Mouse (Mus musculus): ENCODE data around the gene Exoc1. TPM values are rescaled to one million over a fixed set of nuclear protein-coding genes. Genes with fewer than 3 reads are reported as not detected.
A peak's percentile ranks its signal among the peaks of the same experiment; 100 is the strongest.

Exoc1 gene
- total and polyA plus RNA-seq, 2 experiments from 2014 or later, result 44.3 to 46.1 TPM

- Histone ChIP-seq H3K9ac (replicated peaks; ENCODE audit: low read length) (no peak overlapping the region), H3K27ac (no peak overlapping the region)
- 78% methylated on average over 2 of the region's 2 CpGs for WGBS
Observed at GRCm38 (mm10) chr5:76590009-76590408, 60.9 kb downstream of the Exoc1 start.

GRCm38 (mm10) chr5:76591885-76592284, 62.8 kb downstream of the Exoc1 start:
- 62% methylated on average over 9 of the region's 9 CpGs for WGBS
- no peak overlapping the region for H3K4me3 ChIP-seq (ENCODE audit: low read length)
- no peaks in the 10 kb centered on the region for H3K4me1 ChIP-seq (ENCODE audit: insufficient read depth, low read length)
- H3K9me3 ChIP-seq (ENCODE audit: low read length), result no peaks in the 10 kb centered on the region
- no peak for TF ChIP-seq CTCF (IDR thresholded peaks at IDR 0.05; ENCODE audit: low read depth)
- no peak overlapping the region for H3K4me2 ChIP-seq (ENCODE audit: low read depth, low read length)
- DNase-seq (ENCODE audit: low spot score) (no peak), ATAC-seq (no peak)
- H3K27ac ChIP-seq, result no peak overlapping the region
- no peak overlapping the region for H3K9ac ChIP-seq (replicated peaks; ENCODE audit: low read length)
- H3K27me3 ChIP-seq (ENCODE audit: insufficient read depth, low read length), result no peaks in the 10 kb centered on the region
- H3K36me3 ChIP-seq (ENCODE audit: insufficient read depth, low read length), result peaks cover 31% of the 10 kb centered on the region; the same call in 1 of the 2 replicates

More at GRCm38 (mm10) chr5:76590009-76590408, 60.9 kb downstream of the Exoc1 start:
- H3K27me3 ChIP-seq (ENCODE audit: insufficient read depth, low read length), result no peaks in the 10 kb centered on the region
- no peaks in the 10 kb centered on the region for H3K9me3 ChIP-seq (ENCODE audit: low read length)
- no peak overlapping the region for H3K4me3 ChIP-seq (ENCODE audit: low read length)
- H3K4me1 ChIP-seq (ENCODE audit: insufficient read depth, low read length), result no peaks in the 10 kb centered on the region
- peak overlapping the region; percentile 81 for H3K4me2 ChIP-seq (ENCODE audit: low read depth, low read length)
- no peak for TF ChIP-seq CTCF (IDR thresholded peaks at IDR 0.05; ENCODE audit: low read depth)
- DNase-seq (ENCODE audit: low spot score) (no peak), ATAC-seq (no peak)
- H3K36me3 ChIP-seq (ENCODE audit: insufficient read depth, low read length), result peaks cover 16% of the 10 kb centered on the region; the same call in 1 of the 2 replicates

DNA sequence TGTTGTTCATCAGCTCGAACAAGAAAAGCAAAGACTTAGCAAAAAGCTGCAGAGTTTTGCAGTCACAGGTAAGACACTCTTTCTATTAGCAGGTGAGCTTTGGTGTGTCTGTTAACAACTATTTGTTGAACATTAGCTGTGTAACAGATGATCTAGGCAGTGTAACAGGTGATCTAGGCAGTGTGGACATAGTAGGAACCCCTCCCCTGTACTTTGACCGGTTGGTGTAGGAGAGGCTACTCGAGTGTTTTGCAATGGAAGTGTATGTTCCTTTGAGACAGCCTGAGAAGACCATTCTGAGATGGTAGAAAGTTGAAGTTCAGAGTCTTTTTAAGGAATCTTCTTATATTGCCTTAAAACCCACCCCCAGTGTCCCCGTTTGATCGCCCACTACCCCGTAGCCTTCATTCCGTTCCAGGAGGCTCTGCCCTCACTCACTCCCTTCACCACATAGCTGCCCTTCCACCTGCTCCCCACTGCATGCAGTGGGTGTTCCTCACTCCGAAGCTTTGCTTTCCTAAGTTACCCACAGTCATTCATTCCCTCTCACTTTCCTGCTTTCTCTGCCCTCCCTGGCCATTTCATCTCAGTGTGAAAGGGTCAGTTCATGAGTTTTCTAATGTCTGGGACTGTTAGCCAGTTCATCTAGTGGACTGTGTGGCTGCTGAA, 80.7 kb downstream of the Exoc1 start:
- Histone ChIP-seq H3K9ac (replicated peaks; ENCODE audit: low read length) (no peak overlapping the region), H3K4me1 (ENCODE audit: insufficient read depth, low read length) (no peaks in the 10 kb centered on the region), H3K9me3 (ENCODE audit: low read length) (no peaks in the 10 kb centered on the region), H3K4me2 (ENCODE audit: low read depth, low read length) (no peak overlapping the region), H3K36me3 (ENCODE audit: insufficient read depth, low read length) (peaks cover 14% of the 10 kb centered on the region), H3K27ac (no peak overlapping the region), H3K27me3 (ENCODE audit: insufficient read depth, low read length) (no peaks in the 10 kb centered on the region), H3K4me3 (ENCODE audit: low read length) (no peak overlapping the region)
- no peak for TF ChIP-seq CTCF (IDR thresholded peaks at IDR 0.05; ENCODE audit: low read depth)
- DNase-seq (ENCODE audit: low spot score) (no peak), ATAC-seq (no peak)
- 97% methylated on average over 8 of the region's 8 CpGs for WGBS

DNA sequence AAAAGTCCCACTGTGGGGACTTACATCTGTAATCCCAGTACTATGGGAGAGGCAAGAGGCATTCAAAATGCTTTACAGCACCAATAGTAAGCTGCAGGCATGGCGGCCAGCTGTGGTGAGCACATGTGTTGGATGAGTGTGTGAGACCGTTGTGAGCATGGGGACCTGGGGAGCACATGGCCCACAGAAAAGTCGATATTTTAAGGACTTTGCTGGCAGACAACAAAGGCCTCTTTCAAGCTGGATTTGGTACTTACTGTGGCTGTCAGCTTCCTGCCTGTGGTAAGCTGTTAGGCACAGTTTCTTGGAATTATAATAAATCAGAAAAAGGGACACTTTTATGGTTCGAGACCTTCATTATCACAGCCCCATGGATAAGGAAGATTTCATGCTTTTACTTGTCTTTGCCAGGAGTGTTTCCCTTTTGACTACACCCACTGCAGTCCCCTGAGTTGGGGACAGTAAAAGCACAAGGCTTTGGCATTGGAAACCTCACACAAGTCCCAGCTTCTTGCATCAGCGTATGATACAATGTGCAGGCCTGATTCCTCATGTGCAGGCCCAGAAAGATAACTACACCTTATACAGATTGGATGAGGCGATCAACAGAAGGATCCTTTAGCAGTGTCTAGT, 83.9 kb downstream of the Exoc1 start:
- no peak for DNase-seq (ENCODE audit: low spot score)
- TF ChIP-seq CTCF (IDR thresholded peaks at IDR 0.05; ENCODE audit: low read depth), result no peak
- H3K4me1 ChIP-seq (ENCODE audit: insufficient read depth, low read length), result no peaks in the 10 kb centered on the region
- no peak overlapping the region for H3K9ac ChIP-seq (replicated peaks; ENCODE audit: low read length)
- ATAC-seq, result no peak
- H3K9me3 ChIP-seq (ENCODE audit: low read length), result no peaks in the 10 kb centered on the region
- WGBS, result 88% methylated on average over 6 of the region's 6 CpGs
- no peaks in the 10 kb centered on the region for H3K27me3 ChIP-seq (ENCODE audit: insufficient read depth, low read length)
- no peak overlapping the region for H3K27ac ChIP-seq
- no peak overlapping the region for H3K4me2 ChIP-seq (ENCODE audit: low read depth, low read length)
- no peak overlapping the region for H3K4me3 ChIP-seq (ENCODE audit: low read length)
- H3K36me3 ChIP-seq (ENCODE audit: insufficient read depth, low read length), result peaks cover 25% of the 10 kb centered on the region

GRCm38 (mm10) chr5:76615276-76615675, 86.2 kb downstream of the Exoc1 start:
- ATAC-seq (no peak), DNase-seq (ENCODE audit: low spot score) (no peak)
- TF ChIP-seq CTCF (IDR thresholded peaks at IDR 0.05; ENCODE audit: low read depth), result no peak
- no peak overlapping the region for H3K4me3 ChIP-seq (ENCODE audit: low read length)
- H3K4me2 ChIP-seq (ENCODE audit: low read depth, low read length), result no peak overlapping the region
- no peaks in the 10 kb centered on the region for H3K9me3 ChIP-seq (ENCODE audit: low read length)
- no peak overlapping the region for H3K27ac ChIP-seq
- no peak overlapping the region for H3K9ac ChIP-seq (replicated peaks; ENCODE audit: low read length)
- no peaks in the 10 kb centered on the region for H3K4me1 ChIP-seq (ENCODE audit: insufficient read depth, low read length)
- peaks cover 18% of the 10 kb centered on the region for H3K36me3 ChIP-seq (ENCODE audit: insufficient read depth, low read length)
- 90% methylated on average over 8 of the region's 8 CpGs for whole genome bisulfite sequencing
- H3K27me3 ChIP-seq (ENCODE audit: insufficient read depth, low read length), result no peaks in the 10 kb centered on the region

DNA sequence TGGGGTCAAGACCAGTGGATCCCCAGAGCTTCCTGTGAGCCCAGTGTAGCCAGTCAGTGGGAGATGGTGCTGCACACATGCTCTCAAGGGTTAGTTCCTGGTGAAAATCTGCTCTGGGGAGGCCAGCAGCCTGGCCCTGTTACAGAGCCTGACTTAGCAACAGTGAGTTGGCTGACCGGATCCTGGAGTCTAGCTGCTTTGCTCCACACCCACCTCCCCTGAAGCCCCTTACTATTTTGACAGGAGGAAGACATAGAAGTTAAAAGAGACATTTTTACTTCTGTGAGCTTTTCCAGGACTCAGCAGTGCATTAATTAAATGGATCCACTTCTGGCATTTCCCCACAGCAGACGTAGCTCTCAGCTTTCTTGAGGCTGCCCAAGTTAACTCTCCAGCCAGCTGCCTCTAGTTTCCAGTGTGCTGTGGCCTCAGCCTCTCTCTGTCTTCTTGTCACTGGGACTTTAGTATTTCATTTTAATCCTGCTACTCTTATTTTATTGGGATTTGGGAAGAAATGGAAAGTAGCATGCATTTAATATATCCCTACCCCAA, 87.2 kb downstream of the Exoc1 start:
- Histone ChIP-seq H3K9ac (replicated peaks; ENCODE audit: low read length) (no peak overlapping the region), H3K9me3 (ENCODE audit: low read length) (no peaks in the 10 kb centered on the region), H3K4me3 (ENCODE audit: low read length) (no peak overlapping the region), H3K4me2 (ENCODE audit: low read depth, low read length) (no peak overlapping the region), H3K27me3 (ENCODE audit: insufficient read depth, low read length) (no peaks in the 10 kb centered on the region), H3K4me1 (ENCODE audit: insufficient read depth, low read length) (no peaks in the 10 kb centered on the region), H3K27ac (no peak overlapping the region), H3K36me3 (ENCODE audit: insufficient read depth, low read length) (peaks cover 18% of the 10 kb centered on the region)
- DNase-seq (ENCODE audit: low spot score) (no peak), ATAC-seq (no peak)
- TF ChIP-seq CTCF (IDR thresholded peaks at IDR 0.05; ENCODE audit: low read depth), result no peak
- 89% methylated on average over 2 of the region's 2 CpGs for WGBS

- Histone ChIP-seq H3K9ac (replicated peaks; ENCODE audit: low read length) (no peak overlapping the region), H3K4me2 (ENCODE audit: low read depth, low read length) (no peak overlapping the region), H3K27ac (no peak overlapping the region), H3K27me3 (ENCODE audit: insufficient read depth, low read length) (no peaks in the 10 kb centered on the region), H3K4me3 (ENCODE audit: low read length) (no peak overlapping the region), H3K4me1 (ENCODE audit: insufficient read depth, low read length) (no peaks in the 10 kb centered on the region), H3K9me3 (ENCODE audit: low read length) (no peaks in the 10 kb centered on the region), H3K36me3 (ENCODE audit: insufficient read depth, low read length) (peaks cover 19% of the 10 kb centered on the region)
- no peak for TF ChIP-seq CTCF (IDR thresholded peaks at IDR 0.05; ENCODE audit: low read depth)
- WGBS, result 81% methylated on average over 7 of the region's 7 CpGs
- ATAC-seq, result no peak
- peak; percentile 3 for DNase-seq (ENCODE audit: low spot score)
Observed at GRCm38 (mm10) chr5:76618750-76619149, 89.6 kb downstream of the Exoc1 start.

Other genes starting within 250 kb of the Exoc1 start
- gene Clock, start 224.5 kb upstream of the Exoc1 start, total RNA-seq (2014; rRNA removed), result 23.0 and 23.3 TPM in 2 replicates
- 11.2 and 11.4 TPM in 2 replicates for gene Clock, start 224.5 kb upstream of the Exoc1 start, polyA plus RNA-seq (2015; fragmentation: Nextera tagmentation; extraction: Ambion mirVana)
- gene Pdcl2, start 198.2 kb upstream of the Exoc1 start, total RNA-seq (2014; rRNA removed), result not detected in 2 replicates
- not detected in 2 replicates for gene Pdcl2, start 198.2 kb upstream of the Exoc1 start, polyA plus RNA-seq (2015; fragmentation: Nextera tagmentation; extraction: Ambion mirVana)
- 1.1 TPM in 1 of 2 replicates, not detected in the other for gene Nmu, start 165.5 kb upstream of the Exoc1 start, total RNA-seq (2014; rRNA removed)
- gene Nmu, start 165.5 kb upstream of the Exoc1 start, polyA plus RNA-seq (2015; fragmentation: Nextera tagmentation; extraction: Ambion mirVana), result 2.3 and 2.7 TPM in 2 replicates
- gene Gm7271, start 45.3 kb upstream of the Exoc1 start, total RNA-seq (2014; rRNA removed), result not detected in 2 replicates
- gene Gm7271, start 45.3 kb upstream of the Exoc1 start, polyA plus RNA-seq (2015; fragmentation: Nextera tagmentation; extraction: Ambion mirVana), result 0.63 and 0.89 TPM in 2 replicates
- gene Cep135, start 59.4 kb downstream of the Exoc1 start, total RNA-seq (2014; rRNA removed), result 3.0 and 4.0 TPM in 2 replicates
- gene Cep135, start 59.4 kb downstream of the Exoc1 start, polyA plus RNA-seq (2015; fragmentation: Nextera tagmentation; extraction: Ambion mirVana), result 2.6 and 3.3 TPM in 2 replicates
- 55.3 and 66.4 TPM in 2 replicates for gene C530008M17Rik, start 127.2 kb downstream of the Exoc1 start, total RNA-seq (2014; rRNA removed)
- 52.5 and 56.4 TPM in 2 replicates for gene C530008M17Rik, start 127.2 kb downstream of the Exoc1 start, polyA plus RNA-seq (2015; fragmentation: Nextera tagmentation; extraction: Ambion mirVana)